8 mouse cellular contexts compared by ENCODE assay signal in the genomic region with DNA sequence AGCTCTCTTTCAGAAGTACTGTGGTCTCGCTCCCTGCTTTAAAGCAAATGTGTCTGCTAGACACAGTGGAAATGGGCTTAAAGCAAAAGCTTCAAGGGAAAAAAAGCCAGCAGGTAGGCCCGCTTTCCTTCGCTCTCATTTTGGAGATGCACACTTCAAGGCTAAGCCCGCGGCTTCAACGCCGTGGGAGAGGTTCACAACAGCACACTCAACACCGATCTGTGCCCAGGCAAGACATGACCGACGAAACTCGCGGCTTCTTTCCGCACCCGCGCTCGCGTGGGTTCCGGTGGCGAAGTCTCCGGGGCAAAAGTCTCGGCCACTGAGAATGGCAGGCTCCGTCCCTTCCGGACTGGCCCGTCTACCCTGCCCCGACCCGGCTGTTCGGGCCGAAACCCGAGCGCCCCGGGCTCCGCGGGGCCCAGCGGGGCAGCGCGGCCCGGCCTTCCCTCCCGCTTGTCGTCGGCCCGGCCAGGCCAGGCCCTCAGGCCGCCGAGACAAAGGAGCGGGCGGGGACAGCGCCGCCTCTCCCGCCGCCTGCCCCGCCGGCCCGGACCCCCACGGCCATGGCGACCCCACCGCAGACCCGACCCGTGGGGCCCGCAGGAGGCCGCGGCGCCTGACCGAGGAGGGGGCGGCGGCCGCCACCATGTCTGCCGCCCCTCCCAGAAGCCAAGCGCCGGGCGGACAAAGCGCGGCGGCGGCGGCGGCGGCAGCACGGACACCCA. TPM values are rescaled to one million over a fixed set of nuclear protein-coding genes. Genes with fewer than 3 reads are reported as not detected.
DNase-seq lines count a peak whose midpoint lies in the region; ATAC-seq and TF ChIP-seq lines count a peak whose summit lies in the region.

No protein-coding gene starts in this region.

- no peaks in the 10 kb centered on the region for H3K36me3 ChIP-seq in intestine, postnatal 0 days (ENCODE audit: control insufficient read depth, insufficient read depth)
- no peaks in the 10 kb centered on the region; the same call in 1 of the 2 replicates for H3K36me3 ChIP-seq in midbrain, embryonic 16.5 days (ENCODE audit: control insufficient read depth, insufficient read depth, low read length)

- no peak for TF ChIP-seq CTCF in intestine, postnatal 0 days (IDR thresholded peaks at IDR 0.05; ENCODE audit: low read depth)

- peak overlapping the region; percentile 100 for H3K9ac ChIP-seq in intestine, postnatal 0 days (ENCODE audit: low read depth, low read length)
- H3K9ac ChIP-seq in midbrain, embryonic 16.5 days (ENCODE audit: low read depth, low read length), result peak overlapping the region; percentile 93

- peak; percentile 14 for DNase-seq in layer of hippocampus, adult 11-12 months (ENCODE audit: low spot score)
- DNase-seq in layer of hippocampus, adult 9-10 months (ENCODE audit: low spot score), result no peak
- DNase-seq in cerebellum, postnatal 4 days (ENCODE audit: low spot score in 2 of 2), result peak; percentile 23 to 50
- peak; percentile 8 to 9 for DNase-seq in gastrocnemius, adult 8-10 months (ENCODE audit: low spot score in 2 of 2)
- DNase-seq in liver, result peak; percentile 54
- peak; percentile 44 to 48 for DNase-seq in spleen, postnatal 36 days (ENCODE audit: low spot score in 2 of 2)

- peak; percentile 59 for ATAC-seq in intestine, postnatal 0 days
- ATAC-seq in midbrain, embryonic 16.5 days, result peak; percentile 70

- peak overlapping the region; percentile 99 for H3K27ac ChIP-seq in intestine, postnatal 0 days (ENCODE audit: low read depth, low read length)
- peak overlapping the region; percentile 100 for H3K27ac ChIP-seq in midbrain, embryonic 16.5 days (ENCODE audit: low read length)

- H3K4me1 ChIP-seq in intestine, postnatal 0 days (replicated peaks; ENCODE audit: control insufficient read depth, insufficient read depth, low read length), result peaks cover 8% of the 10 kb centered on the region
- peaks cover 40% of the 10 kb centered on the region for H3K4me1 ChIP-seq in midbrain, embryonic 16.5 days (ENCODE audit: control insufficient read depth, insufficient read depth, low read length)

- no peaks in the 10 kb centered on the region for H3K9me3 ChIP-seq in intestine, postnatal 0 days (ENCODE audit: control insufficient read depth)
- no peaks in the 10 kb centered on the region for H3K9me3 ChIP-seq in midbrain, embryonic 16.5 days (replicated peaks; ENCODE audit: control insufficient read depth, low read length, poor library complexity, severe bottlenecking)

- no peaks in the 10 kb centered on the region for H3K27me3 ChIP-seq in intestine, postnatal 0 days (replicated peaks; ENCODE audit: control insufficient read depth, insufficient read depth, low read length)
- no peaks in the 10 kb centered on the region for H3K27me3 ChIP-seq in midbrain, embryonic 16.5 days (ENCODE audit: control insufficient read depth, insufficient read depth, low read depth, low read length)

- peak overlapping the region; percentile 76 for H3K4me2 ChIP-seq in intestine, postnatal 0 days (replicated peaks; ENCODE audit: low read depth)
- peak overlapping the region; percentile 91 for H3K4me2 ChIP-seq in midbrain, embryonic 16.5 days (ENCODE audit: low read length)

- peak overlapping the region; percentile 93 for H3K4me3 ChIP-seq in intestine, postnatal 0 days (ENCODE audit: low read depth, low read length)
- H3K4me3 ChIP-seq in midbrain, embryonic 16.5 days (ENCODE audit: low read depth, low read length), result peak overlapping the region; percentile 91

- WGBS in intestine, postnatal 0 days, result under 1% methylated on average over 76 of the region's 77 CpGs
- under 1% methylated on average over 68 of the region's 77 CpGs for WGBS in midbrain, embryonic 16.5 days

RNA-seq across cellular contexts. Expression of a gene that starts 1.5 kb away (rescaled TPM):
- 1 to 10 TPM; 6.1 to 9.0 (median 6.4) TPM for total RNA-seq in gastrocnemius, adult 8-10 months (2022)
- 13.8 and 14.7 TPM in 2 replicates for polyA plus RNA-seq in intestine, postnatal 0 days (2015; fragmentation: Nextera tagmentation; extraction: Ambion mirVana)
- polyA plus RNA-seq in midbrain, embryonic 16.5 days (2015; fragmentation: Nextera tagmentation; extraction: Ambion mirVana), result 39.2 and 43.3 TPM in 2 replicates

RNA-seq across cellular contexts. Expression of a gene that starts 32.5 kb away (rescaled TPM):
- total RNA-seq in gastrocnemius, adult 8-10 months (2022), result 10 to 100 TPM; 14.8 to 16.1 (median 15.7) TPM
- 17.7 and 18.0 TPM in 2 replicates for polyA plus RNA-seq in intestine, postnatal 0 days (2015; fragmentation: Nextera tagmentation; extraction: Ambion mirVana)
- 29.5 and 29.6 TPM in 2 replicates for polyA plus RNA-seq in midbrain, embryonic 16.5 days (2015; fragmentation: Nextera tagmentation; extraction: Ambion mirVana)

RNA-seq across cellular contexts. Expression of a gene that starts 55.5 kb away (rescaled TPM):
- under 1 TPM in 2 of 4 experiments, not detected in 2; 0.27 to 0.48 TPM for total RNA-seq in gastrocnemius, adult 8-10 months (2022)
- polyA plus RNA-seq in intestine, postnatal 0 days (2015; fragmentation: Nextera tagmentation; extraction: Ambion mirVana), result 0.92 and 1.2 TPM in 2 replicates
- polyA plus RNA-seq in midbrain, embryonic 16.5 days (2015; fragmentation: Nextera tagmentation; extraction: Ambion mirVana), result 1.1 and 1.7 TPM in 2 replicates
